Mouse (Mus musculus) cortical plate, adult 2 months (tissue): ENCODE results near the gene Hist1h4n.
"Not testable (repeated sequence)": the region's sequence is repeated elsewhere in the genome, so short reads cannot be mapped to it uniquely, and the experiment has no call there.

Source experiments
- CTCF ChIP-seq: fragments of 200-500 bp; IDR thresholded peaks from 2 replicates; pipeline ENCODE4 v1.5.1; 2011; ENCODE audit warnings: mild to moderate bottlenecking, control low read depth, low read length; ENCODE audit not compliant: insufficient read depth; ENCODE audit errors: extremely low read depth
- POLR2A ChIP-seq: fragments of 200-500 bp; IDR thresholded peaks from 2 replicates; pipeline ENCODE4 v1.6.1; 2011; ENCODE audit warnings: mild to moderate bottlenecking, low read length, control low read depth; ENCODE audit not compliant: insufficient read depth; ENCODE audit errors: extremely low read depth

DNA sequence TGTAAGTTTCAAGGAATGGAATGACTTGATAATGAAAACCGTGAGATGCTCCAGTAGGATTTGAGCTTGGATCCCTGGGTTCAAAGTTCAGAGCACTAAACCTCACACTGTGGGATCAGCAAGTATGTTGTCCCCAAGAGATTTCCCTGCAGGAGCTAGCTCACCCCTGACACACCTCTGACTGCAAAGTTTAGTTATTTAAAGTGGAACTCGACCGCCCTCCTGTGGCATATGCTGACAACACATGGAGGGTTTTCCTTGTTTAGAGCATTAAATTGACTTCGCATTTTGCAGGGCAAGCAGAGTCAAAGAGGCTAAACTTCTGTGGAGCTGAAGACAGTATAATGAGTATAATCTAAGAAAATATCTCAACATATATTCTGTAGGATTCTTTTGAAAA lies 28.9 kb downstream of the Hist1h4n start:
- not testable (repeated sequence) for TF ChIP-seq POLR2A, CTCF
